Mouse (Mus musculus) 416B (cell line): Measurements from ENCODE around the gene Atox1.

ENCODE experiments used
- DNase-seq: peaks from one replicate; pipeline ENCODE4 v3.0.0; 2011; ENCODE audit warnings: low read depth

Atox1 gene

DNA sequence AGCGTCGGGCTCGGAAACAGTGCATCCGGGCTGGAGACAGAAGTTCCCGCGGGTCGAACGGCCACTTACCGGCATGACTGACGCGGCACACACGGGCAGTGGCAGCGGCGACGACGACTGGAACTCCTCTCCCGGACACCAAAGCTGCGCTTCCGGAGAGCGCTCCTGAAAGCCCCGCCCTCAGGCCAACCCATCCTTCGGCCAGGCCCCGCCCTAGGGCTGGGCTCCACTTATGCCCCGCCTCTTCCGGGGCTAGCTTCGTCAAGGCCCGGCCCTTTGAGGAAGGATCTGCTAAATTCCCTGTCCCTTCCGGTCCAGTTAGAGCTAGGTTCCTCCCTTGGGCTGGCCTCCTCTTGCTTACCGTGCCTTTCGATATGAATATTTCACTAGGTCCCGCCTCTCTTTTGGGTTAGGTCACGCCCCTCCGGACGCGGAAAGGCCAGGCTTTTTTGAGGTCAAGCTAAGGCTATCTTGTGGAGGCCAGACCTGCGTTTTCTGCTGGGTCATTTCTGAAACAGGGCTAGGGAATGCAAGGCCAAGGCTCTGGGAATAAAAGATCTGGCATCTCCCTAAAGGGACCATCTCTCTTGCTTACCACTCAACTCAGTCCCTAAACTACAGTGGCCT, at the start of gene Atox1:
Gene Atox1, minus strand, starts transcription at position 221 of the 627 bp plus-strand sequence.
- peak; percentile 100 for DNase-seq

DNA sequence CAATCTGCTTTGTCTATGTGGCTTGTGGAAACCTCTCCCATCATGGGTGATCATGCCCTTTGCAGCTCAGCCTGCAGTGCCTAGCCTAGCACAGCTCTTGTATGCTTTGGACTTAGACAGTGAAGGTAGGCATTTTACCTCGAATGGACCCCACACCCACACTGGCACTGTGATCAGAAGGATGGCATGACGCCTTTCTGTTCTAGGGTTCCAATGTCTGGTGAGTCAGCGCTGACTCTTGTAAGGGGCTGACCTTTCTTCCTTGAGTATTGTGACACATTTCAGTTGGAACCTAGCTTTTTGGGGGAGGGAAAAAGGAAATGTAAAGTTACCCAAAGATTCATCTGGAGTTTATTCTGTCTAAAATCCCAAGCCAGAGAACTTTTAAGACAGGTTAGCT, 44.4 kb upstream of the Atox1 start:
- peak; percentile 68 for DNase-seq

DNA sequence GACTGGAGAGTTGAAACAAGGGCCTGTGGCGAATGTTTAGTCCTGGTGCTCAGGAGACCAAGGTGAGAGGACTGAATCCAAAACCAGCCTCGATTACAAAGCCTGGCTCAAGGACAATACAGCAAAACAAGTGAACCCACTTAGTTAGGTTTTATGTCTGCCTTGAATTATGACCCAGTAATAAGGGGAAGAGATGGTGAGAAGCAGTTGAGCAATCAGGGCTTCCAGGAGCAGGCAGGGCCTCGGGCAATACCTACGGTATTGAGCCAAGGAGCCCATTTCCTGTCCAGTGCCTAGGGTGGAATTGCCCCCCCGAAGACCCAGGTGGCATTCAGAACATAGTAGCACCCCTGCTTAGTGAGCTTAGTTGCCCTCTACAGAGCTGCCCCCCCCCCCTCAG, 41.8 kb upstream of the Atox1 start:
- DNase-seq, result peak; percentile 47

DNA sequence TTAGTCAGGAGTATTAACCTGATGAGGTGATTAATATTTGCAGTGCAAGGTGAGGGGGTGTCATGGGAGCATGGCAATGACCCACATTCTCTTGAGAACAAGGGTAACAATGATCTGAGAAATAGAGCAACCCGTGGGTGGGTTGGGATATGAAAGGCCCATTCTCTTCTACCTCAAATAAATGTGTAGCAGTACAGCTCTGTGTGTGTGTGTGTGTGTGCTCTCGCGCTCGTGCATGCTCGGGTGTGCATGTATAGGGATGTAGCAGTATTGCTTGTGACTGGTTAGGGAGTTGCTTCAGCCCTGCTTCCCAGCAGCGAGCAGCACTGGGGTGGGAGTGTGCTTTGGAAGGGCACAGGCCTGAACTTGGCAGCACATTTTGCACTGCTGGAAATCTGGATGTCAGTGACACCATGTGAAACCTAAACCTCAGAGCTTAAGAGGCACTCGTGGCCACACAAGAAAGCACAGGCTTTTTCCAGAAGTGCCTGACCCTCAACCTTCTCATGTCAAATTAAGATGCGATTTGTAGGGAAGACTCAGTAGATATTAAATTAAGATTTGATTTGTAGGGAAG, 41.0 kb upstream of the Atox1 start:
- no peak for DNase-seq

DNA sequence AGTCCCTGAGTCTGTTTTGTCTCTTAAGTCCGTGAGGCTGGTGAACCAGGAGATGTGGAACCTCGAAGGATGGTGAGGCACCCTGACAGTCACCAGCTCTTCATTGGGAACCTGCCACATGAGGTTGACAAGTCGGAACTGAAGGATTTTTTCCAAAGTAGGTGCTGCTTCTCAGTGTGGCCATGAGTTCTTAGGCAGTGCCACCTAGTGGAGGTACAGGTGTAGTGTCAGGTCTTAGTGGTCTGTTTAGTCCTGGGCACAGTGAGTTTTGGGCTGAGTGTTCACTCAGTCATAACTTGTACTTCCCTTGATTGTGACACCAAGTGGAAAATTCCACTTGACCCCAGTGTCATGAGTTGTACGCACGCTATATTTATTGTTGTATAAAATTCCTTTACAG, 36.8 kb upstream of the Atox1 start:
- DNase-seq, result peak; percentile 76

DNA sequence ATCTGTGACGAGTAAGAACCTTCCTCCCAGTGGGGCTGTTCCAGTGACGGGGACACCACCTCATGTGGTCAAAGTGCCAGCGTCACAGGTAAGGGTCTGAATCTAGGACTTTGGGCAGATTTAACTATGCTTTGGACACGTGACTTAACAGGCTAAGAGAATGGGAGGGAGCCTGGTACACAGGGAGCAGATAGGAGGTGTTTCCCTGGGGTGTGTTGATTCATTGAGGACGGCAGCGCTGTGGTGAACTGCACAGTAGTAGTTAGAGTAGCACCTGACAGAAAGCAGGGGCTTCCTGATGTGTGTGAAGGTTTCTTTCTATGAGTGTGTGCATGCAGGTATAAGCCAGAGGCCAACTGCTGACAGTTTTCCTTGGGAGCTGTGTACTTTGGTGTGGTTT, 35.1 kb upstream of the Atox1 start:
- no peak for DNase-seq

DNA sequence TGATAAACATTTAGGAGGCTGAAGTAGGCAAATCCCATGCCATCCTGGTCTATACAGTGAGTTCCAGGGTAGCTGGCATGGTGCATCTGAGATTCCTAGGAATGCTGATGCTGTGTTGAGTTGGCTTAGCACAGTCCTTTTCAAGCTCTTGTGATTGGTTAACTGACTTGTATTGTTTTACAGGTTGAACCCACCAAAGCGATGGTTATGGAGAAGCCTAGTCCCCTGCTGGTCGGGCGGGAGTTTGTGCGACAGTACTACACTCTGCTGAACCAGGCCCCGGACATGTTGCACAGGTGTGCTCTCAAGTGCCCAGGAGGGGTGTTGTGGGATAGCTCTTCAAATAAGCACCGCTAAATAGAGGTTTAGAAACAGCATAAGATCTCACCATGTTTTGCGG, 24.4 kb upstream of the Atox1 start:
- no peak for DNase-seq

DNA sequence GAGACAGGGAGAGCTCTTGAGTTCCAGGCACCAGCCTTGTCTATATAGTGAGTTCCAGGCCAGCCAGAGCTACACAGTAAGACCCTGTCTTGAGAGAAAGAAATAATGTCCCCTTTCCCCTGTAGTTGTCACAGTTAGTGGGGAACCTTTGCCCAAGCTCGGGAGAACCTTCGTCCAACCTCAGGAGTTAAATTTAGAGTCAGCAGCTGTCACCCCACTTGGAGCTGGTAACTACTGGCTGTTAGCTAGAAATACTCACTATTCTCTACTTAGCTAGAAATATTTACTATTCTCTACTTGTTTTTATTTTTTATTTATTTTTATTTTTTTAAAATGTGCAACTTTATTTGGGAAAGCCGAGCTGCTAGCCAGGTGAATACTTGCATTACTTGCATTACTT, 12.2 kb upstream of the Atox1 start:
- no peak for DNase-seq

DNA sequence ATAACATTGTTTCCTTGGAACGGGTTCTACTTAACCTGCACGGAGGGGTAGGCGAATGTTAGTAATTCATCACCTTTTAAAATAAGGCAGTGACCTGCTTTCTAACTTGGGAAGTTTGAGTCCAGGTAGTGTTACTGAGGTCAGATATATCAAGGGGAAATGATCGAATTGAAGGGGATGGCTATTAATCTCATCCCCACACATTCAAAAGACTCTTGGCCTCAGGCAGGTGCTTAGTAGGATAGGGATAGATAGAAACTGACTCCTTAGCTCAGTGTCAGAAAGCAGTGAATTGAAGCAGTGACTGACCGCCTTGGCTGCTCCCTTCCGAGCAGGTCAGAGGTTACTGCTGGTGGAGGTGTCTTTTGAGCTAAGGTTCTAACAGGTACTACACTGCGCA, 10.4 kb upstream of the Atox1 start:
- DNase-seq, result no peak

DNA sequence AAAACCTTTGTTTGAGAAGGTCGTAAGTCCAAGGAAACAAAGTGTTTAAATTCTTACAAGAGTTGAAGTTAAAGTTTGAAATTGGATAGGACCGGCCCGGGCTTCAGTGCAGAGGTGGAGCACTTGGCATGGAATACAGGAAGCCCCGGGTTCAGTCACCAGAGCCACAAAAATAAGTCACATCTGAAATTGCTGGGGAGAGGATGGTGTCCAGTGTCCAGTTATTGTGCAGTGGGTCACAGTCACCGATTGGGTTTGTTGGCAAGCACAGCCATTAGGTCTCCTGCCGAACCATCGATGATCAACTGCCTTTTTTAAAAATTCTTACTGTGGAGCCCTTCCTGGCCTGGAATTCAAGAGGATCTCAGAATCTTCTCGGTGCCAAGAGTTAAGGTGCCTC, 9.7 kb upstream of the Atox1 start:
- peak; percentile 38 for DNase-seq

DNA sequence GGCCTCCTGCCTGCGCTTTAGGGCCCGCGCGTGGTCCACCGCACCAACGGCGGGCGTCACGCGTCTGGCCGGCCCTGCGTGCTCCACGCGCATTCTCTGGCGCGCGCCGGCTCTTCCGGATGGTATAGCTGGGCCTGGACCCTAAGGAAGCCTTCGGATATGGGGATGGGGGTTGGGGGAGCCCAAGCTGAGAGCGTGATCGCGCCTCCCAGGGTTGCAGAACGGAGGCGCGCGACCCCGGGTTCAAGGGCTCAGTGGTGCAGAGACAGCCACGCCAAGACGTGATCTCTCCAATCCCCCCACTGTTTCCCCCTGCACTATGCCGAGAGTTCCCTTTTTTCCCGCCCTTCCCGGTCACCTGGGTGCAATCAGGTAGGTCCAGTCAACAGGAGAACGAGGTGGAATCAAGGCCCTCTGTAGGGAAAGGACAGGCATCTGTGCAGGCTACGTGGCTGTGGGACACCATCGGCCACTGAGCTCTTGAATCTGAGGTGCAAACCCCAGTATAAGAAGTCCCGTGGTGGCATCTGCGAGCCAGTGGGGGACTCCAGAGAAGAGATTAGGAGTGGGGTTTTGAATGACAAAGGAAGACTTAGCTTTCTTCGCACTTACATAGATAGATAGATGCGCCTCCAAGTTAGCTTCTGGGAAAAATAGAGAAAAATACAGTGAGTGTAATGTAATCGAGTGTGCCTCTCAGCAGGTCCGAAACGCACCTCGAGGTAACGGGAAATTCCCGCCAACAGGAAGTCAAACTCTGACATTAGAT, 9.1 kb upstream of the Atox1 start:
- peak; percentile 43 for DNase-seq

DNA sequence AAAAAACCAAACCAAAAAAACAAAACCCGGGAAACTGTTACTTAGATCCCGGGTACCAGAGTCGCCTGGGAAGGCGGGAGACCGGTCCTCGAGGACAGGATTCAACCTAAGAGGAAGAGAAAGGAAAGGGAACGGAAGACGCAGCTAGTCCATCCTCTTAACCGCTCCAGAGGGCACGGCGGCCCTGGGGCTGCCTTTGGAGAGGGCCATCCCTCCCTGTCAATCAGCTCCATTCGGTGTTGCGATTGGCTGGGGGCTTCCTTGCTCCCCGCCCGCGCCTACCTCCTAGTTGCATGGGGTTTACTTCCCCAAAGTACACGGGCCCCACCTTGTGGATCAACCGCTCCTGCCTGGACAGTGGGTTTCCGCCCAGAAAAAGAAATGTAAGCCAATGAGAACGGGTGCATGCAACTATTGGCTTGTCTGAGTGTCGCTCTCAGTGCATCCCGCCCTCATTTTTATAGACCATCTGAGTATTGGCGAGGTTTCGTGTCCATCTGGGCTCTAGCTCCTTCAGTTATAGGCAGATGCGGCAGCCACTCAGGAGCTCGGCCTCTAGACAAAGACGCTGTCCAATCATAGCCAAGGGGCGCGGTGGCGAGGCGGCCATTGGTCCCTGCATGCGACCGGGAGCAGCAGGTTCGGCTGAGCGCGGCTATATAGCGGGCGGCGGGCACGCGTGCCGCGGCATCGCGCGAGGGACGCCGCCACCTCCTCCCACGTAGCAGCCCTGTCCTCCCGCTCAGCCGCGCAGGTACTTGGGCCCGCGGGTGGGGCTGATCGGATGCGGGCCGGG, 8.2 kb upstream of the Atox1 start, which contains the start of gene G3bp1:
Gene G3bp1, plus strand, starts transcription at position 638 of the 796 bp plus-strand sequence.
- peak; percentile 100 for DNase-seq

DNA sequence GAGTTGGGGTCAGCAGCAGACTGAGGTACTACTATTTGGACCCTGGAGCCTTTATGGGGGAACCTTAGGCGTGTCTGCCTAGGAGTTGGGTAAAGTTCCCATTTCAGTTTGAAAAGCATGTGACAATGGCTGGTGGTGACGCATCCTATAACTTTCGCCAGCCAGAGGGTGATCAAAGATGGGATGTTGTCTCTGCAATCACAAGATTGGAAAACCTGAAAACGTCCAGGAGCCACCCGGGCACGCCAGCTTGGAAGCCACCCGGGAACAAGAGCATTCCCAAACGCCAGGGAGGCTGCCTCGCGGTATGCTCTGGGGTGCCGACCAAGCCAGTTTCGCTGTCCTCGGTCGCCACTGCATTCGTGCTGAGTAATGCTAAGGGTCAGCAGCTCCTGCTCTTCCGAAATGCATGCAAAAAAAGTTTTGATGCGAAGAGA, 7.6 kb upstream of the Atox1 start:
- DNase-seq, result no peak

DNA sequence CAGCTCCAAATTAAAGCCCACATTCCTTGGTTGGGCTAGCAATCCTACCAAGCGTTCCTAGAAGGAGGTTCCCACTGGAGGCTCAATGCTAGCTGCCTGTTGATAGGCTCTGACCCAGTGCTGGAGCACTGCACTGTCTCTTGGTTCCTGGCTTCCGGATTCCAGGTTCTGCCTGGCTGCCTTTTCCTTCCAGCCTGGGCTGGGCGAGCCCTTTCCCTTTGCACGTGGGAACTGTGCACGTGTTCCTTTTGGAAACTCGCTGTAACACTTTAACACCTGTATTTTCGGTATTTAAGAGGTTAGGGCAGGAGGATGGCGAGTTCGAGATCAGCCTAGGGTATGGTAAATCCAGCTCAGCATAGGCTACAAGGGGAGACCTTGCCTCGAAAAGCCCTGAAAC, 7.0 kb upstream of the Atox1 start:
- no peak for DNase-seq

DNA sequence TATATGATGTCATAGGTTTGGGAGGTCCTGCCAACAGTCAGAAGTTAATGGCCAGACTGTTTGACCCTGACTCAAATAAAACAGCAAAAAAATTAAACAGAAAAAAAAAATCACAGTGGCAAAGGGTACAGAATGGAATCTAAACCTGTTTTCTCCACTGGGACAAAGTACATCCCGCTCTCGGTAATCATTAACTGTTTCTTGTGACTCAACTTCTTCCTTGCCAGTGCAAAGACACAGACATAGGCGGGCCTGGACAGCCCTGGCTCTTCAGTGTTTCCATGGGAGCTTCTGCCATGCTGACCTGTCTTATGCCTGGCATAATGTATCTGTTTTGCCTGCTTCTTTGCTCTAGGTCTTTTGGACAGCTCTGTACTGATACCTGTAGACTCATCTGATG, 4.1 kb upstream of the Atox1 start:
- DNase-seq, result no peak

DNA sequence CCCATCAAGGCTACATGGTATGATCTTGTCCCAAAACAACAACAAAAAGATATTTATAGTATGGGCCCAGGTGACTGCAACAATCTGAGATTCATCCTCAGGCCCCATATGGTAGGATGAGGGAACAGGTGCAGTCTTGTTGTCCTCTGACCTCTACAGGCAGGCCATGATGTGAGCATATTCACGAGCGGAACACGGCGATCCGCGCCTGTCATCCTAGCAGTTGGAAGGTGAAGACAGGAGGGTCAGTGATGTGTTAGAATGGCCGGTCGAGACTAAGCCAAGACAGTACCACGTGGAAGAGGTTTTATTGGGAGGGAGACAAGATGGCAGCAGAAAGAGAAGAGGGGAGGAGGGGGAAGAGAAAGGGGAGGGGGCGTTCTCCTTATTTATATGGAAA, 3.7 kb upstream of the Atox1 start:
- no peak for DNase-seq

DNA sequence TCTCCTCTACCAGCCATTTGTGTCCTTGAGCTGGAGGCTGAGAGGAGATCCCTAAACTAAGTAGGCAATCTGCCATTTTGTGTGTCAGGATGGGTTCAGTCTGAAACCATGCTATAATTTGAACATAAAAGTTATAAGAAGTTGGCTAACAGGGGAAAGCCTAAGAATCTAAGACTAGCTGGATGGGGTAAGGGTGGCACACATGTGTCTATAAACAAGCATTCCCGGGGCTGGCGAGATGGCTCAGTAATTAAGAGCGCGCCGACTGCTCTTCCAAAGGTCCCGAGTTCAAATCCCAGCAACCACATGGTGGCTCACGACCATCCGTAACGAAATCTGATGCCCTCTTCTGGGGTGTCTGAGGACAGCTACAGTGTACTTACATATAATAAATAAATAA, 1.1 kb upstream of the Atox1 start:
- no peak for DNase-seq

DNA sequence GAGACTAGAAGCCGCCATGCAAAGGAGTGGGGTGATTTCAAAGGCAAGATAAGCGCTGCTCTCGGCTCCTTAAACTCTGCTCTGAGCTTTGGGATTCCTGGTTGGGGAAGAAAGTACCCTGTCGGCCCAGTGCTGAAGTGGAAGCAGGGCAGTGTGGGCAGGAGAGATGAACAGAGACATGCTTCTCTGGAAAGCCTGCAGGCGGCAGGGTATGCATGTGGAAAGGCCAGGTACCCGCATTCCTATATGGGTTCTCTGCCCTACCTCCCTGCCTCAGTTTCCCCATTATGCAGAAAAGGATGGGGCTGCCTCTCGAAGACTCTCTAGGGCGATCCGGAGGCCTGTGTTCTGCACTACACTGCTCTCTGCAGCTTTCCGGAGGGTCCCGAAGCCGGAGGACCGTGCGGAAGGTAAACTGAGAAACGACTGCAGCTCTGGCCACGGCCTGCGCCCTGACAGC, 450 bp downstream of the Atox1 start:
- DNase-seq, result peak; percentile 71

DNA sequence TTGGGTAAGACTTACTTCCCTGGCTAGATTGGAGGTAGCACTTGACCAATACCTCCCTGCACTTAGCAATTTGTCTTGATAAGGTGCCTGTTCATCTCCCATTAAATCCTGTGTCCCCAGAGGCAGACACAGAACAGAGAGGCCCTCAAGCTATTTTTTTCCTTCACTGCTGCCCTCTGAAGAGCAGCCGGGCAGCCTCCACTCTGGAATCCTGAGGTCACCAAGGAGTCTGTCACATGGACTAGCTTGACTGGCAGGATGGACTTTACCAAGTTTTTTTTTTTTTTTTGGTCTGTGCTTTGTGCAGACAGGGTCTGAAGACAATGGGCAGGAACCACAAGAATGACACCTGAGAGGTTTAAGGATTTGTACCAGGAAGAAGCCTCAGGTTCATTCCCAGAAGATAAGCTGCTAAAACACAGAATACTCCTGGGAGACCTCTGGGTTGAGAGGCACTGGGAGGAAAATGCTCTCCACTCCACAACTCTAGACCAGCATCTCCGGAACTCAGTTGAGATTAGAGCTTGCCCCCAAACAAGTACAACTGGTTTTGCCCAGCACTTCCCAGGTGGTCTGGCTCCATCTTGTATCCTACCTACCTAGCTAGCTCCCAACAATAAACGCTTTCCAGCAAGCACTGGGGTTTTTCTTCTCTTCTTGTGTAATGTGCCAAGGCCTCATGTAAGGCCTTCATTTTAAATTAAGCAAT, 1.0 kb downstream of the Atox1 start:
- no peak for DNase-seq

DNA sequence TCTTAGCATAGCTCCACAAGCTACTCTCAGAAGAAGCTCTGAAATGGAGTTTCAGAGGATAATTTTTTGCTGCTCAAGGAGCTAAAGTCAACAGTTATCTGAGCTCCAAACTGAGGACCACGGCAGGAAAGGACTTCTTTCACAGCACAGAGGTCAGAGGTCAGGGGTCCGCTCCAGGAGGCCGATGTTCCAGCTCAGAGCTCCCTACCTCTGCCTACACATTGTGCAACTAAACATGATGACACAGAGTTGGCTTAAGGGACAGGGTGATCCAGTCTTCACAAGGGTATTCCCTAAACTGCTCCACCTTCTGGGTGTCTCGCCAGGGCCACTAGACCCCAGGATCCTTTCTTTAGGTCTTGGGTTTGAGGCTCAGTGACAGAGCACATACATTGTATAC, 2.5 kb downstream of the Atox1 start:
- no peak for DNase-seq

DNA sequence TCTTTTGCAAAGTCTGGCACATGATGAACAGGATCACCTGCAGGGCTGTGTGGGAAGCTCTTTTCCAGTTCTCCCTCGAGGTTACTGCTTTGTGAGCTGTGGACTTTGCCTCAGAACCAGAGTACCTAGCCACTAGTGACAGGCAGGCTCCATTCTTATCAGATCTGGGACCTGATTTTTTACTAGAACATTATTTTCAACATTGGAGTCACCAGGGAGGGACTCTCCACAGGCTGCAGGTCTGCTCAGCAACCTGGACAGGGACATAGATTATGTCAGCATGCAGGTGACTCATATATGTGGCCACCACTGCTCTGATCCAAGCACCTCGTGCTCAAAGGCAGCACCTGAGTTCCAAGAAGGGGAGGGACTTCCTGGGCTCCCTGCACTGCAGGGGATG, 5.9 kb downstream of the Atox1 start:
- no peak for DNase-seq

DNA sequence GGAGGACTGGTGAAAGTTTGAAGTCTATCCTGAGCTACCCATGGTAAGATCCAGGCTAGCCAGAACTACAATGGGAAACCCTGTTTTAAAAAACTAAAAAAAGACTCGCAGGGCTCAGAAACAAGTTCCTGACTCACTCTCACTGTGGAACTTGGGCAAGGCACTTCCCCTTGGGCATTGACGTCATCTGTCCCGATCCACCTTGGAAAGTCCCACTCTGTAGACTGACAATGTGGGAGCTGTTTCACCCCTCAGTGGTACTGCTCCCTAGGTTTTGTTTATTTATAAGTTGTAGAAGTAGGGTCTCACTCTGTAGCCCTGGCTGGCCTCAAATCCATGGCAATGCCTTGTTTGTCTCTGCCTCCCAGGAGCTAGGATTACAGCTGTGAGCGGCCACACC, 7.4 kb downstream of the Atox1 start:
- DNase-seq, result no peak
